Mouse (Mus musculus): Measurements from ENCODE around the gene Drd3. TPM values are rescaled to one million over a fixed set of nuclear protein-coding genes. Genes with fewer than 3 reads are reported as not detected.

Gene Drd3
- total and polyA plus RNA-seq, 3 experiments: not detected

GRCm38 (mm10) chr16:43710651-43711050 is 43.2 kb upstream of the Drd3 start:
- H3K79me2 ChIP-seq (replicated peaks; ENCODE audit: control insufficient read depth, extremely low read depth, insufficient read depth, poor library complexity, severe bottlenecking): no peaks in the 10 kb centered on the region
- in situ Hi-C loops (cut with MboI; ENCODE audit: low pct_ligation_motif_present, low pct_unique_long_range_greater_than_20kb, low sequenced_read_pairs): no loop called here
- no peak for DNase-seq (ENCODE audit: extremely low read depth)
- dilution Hi-C loops (cut with MboI; ENCODE audit: extremely low pct_ligation_motif_present, extremely low pct_unique_long_range_greater_than_20kb, low sequenced_read_pairs): no loop called here
- no peak for TF ChIP-seq POLR2AphosphoS2 (IDR thresholded peaks at IDR 0.05; ENCODE audit: low read depth, low read length)
- no peak for TF ChIP-seq MXI1 (IDR thresholded peaks at IDR 0.05; ENCODE audit: low read depth, low read length)
- no peak for TF ChIP-seq ZMIZ1 (IDR thresholded peaks at IDR 0.05; ENCODE audit: low read depth, low read length)
- TF ChIP-seq NELFE (IDR thresholded peaks at IDR 0.05; ENCODE audit: low read depth, low read length): no peak
- no peak for TF ChIP-seq TCF12 (IDR thresholded peaks at IDR 0.05; ENCODE audit: low read depth, low read length)
- TF ChIP-seq MAFK (IDR thresholded peaks at IDR 0.05; ENCODE audit: insufficient replicate concordance, low read length): no peak
- TF ChIP-seq ETS1 (conservative IDR thresholded peaks at IDR 0.05; ENCODE audit: low read depth, low read length): no peak
- TF ChIP-seq USF2 (conservative IDR thresholded peaks at IDR 0.05; ENCODE audit: low read depth, low read length): no peak
- no peak for TF ChIP-seq TBP (conservative IDR thresholded peaks at IDR 0.05; ENCODE audit: low read depth, low read length)
- no peak for TF ChIP-seq ZKSCAN1 (IDR thresholded peaks at IDR 0.05; ENCODE audit: borderline replicate concordance, low read depth, low read length)
- no peak for TF ChIP-seq USF1 (IDR thresholded peaks at IDR 0.05; ENCODE audit: low read depth, low read length)
- no peak for TF ChIP-seq MAX (IDR thresholded peaks at IDR 0.05; ENCODE audit: low read length)
- TF ChIP-seq SIN3A (IDR thresholded peaks at IDR 0.05; ENCODE audit: low read length): no peak
- TF ChIP-seq CTCF (conservative IDR thresholded peaks at IDR 0.05 in 1 of 2, IDR thresholded peaks at IDR 0.05 in 1 of 2; ENCODE audit: low read depth in 2 of 2, low read length in 2 of 2): no peak
- TF ChIP-seq BHLHE40 (IDR thresholded peaks at IDR 0.05; ENCODE audit: low read depth, low read length): no peak
- TF ChIP-seq JUND (conservative IDR thresholded peaks at IDR 0.05; ENCODE audit: low read depth, low read length): no peak
- TF ChIP-seq PAX5 (IDR thresholded peaks at IDR 0.05; ENCODE audit: low read length): no peak
- no peak for TF ChIP-seq ZC3H11A (IDR thresholded peaks at IDR 0.05; ENCODE audit: low read depth, low read length)
- no peaks in the 10 kb centered on the region for H3K27me3 ChIP-seq (replicated peaks)
- no peak overlapping the region for H3K4me2 ChIP-seq (ENCODE audit: insufficient read depth, low read depth, poor library complexity, severe bottlenecking)
- no peak overlapping the region for H3K9ac ChIP-seq (ENCODE audit: insufficient read depth, low read depth)
- no peak overlapping the region for H3K4me3 ChIP-seq (replicated peaks in 1 of 3; ENCODE audit: low read depth in 2 of 3, low read length in 2 of 3, poor library complexity in 1 of 3)
- H3K27ac ChIP-seq (ENCODE audit: insufficient read depth, low read depth): no peak overlapping the region
- peaks cover 4 to 24% of the 10 kb centered on the region in 2 experiments for H3K4me1 ChIP-seq (ENCODE audit: control insufficient read depth in 1 of 2, insufficient read depth in 2 of 2)
- H3K36me3 ChIP-seq (replicated peaks in 1 of 2; ENCODE audit: control insufficient read depth in 1 of 2, insufficient read depth in 1 of 2, low read length in 1 of 2): no peaks in the 10 kb centered on the region
- no peaks in the 10 kb centered on the region for H3K9me3 ChIP-seq (replicated peaks; ENCODE audit: low read length)

GRCm38 (mm10) chr16:43711361-43711760 is 42.5 kb upstream of the Drd3 start:
- no peak for DNase-seq (ENCODE audit: extremely low read depth)
- no peak overlapping the region for H3K4me2 ChIP-seq (ENCODE audit: insufficient read depth, low read depth, poor library complexity, severe bottlenecking)
- TF ChIP-seq EP300 (IDR thresholded peaks at IDR 0.05; ENCODE audit: low read length) (no peak), CTCF (conservative IDR thresholded peaks at IDR 0.05 in 1 of 2, IDR thresholded peaks at IDR 0.05 in 1 of 2; ENCODE audit: low read depth in 2 of 2, low read length in 2 of 2) (0 out of 4 replicates have a peak, but pooled peaks of 1 of the 2 experiments have one; percentile 5), MEF2A (IDR thresholded peaks at IDR 0.05; ENCODE audit: borderline replicate concordance, low read depth, low read length) (no peak)
- H3K27me3 ChIP-seq (replicated peaks): no peaks in the 10 kb centered on the region
- H3K4me3 ChIP-seq (replicated peaks in 1 of 3; ENCODE audit: low read depth in 2 of 3, low read length in 2 of 3, poor library complexity in 1 of 3): no peak overlapping the region
- in situ Hi-C loops (cut with MboI; ENCODE audit: low pct_ligation_motif_present, low pct_unique_long_range_greater_than_20kb, low sequenced_read_pairs) (no loop called here), dilution Hi-C loops (cut with MboI; ENCODE audit: extremely low pct_ligation_motif_present, extremely low pct_unique_long_range_greater_than_20kb, low sequenced_read_pairs) (no loop called here)
- no peaks in the 10 kb centered on the region for H3K79me2 ChIP-seq (replicated peaks; ENCODE audit: control insufficient read depth, extremely low read depth, insufficient read depth, poor library complexity, severe bottlenecking)
- no peaks in the 10 kb centered on the region for H3K36me3 ChIP-seq (replicated peaks in 1 of 2; ENCODE audit: control insufficient read depth in 1 of 2, insufficient read depth in 1 of 2, low read length in 1 of 2)
- no peaks in the 10 kb centered on the region for H3K9me3 ChIP-seq (replicated peaks; ENCODE audit: low read length)
- H3K9ac ChIP-seq (ENCODE audit: insufficient read depth, low read depth): no peak overlapping the region
- H3K27ac ChIP-seq (ENCODE audit: insufficient read depth, low read depth): no peak overlapping the region
- H3K4me1 ChIP-seq (ENCODE audit: control insufficient read depth in 1 of 2, insufficient read depth in 2 of 2): peaks cover 4 to 24% of the 10 kb centered on the region in 2 experiments

All from CH12.LX (cell line).